Mouse (Mus musculus) G1E (cell line): ENCODE data around the gene Rapgef2.

Source experiments
- CTCF ChIP-seq: IDR thresholded peaks from 2 replicates; pipeline ENCODE4 v1.5.1; 2012; ENCODE audit warnings: low read depth, low read length, inconsistent platforms, mixed read lengths
- GATA1 ChIP-seq: IDR thresholded peaks from 2 replicates; pipeline ENCODE4 v1.6.1; 2012; ENCODE audit warnings: borderline replicate concordance, low read length, inconsistent platforms, mixed read lengths
- GATA2 ChIP-seq: IDR thresholded peaks from 2 replicates; pipeline ENCODE4 v1.6.1; 2012; ENCODE audit warnings: low read depth, low read length, inconsistent platforms, borderline replicate concordance
- POLR2AphosphoS5 ChIP-seq: IDR thresholded peaks from 2 replicates; pipeline ENCODE4 v1.6.1; 2012; ENCODE audit warnings: low read depth, low read length, inconsistent platforms; ENCODE audit not compliant: insufficient replicate concordance
- TAL1 ChIP-seq: conservative IDR thresholded peaks from 2 replicates; pipeline ENCODE4 v1.6.1; 2012; ENCODE audit warnings: low read depth, low read length, inconsistent platforms, mixed read lengths

DNA sequence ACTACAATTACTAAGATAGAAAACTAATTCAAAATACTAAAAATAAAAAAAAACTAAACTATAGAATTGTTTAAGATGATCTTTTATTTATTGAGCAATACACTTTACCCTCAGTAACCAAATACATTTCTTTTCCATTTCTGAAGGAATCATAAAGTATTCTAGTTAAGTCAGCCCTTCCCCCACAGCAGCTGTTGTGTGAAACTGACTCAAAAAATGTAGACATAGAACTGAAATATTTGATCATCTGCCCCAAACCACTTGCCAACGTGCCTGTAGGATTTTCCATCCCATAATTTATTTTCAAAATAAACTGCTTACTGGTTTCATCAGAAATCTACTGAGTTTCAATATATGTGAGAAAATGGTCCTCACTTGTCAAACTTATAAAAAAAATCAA lies 36.4 kb downstream of the Rapgef2 start:
- TF ChIP-seq CTCF (no peak), POLR2AphosphoS5 (no peak), GATA1 (no peak), TAL1 (no peak), GATA2 (no peak)
